Mouse (Mus musculus) cerebellum, postnatal 4 days (tissue): ENCODE results near the gene 1810055G02Rik.

Experiments
- DNase-seq, 2 experiments: peaks; one replicate each; pipeline ENCODE4 v3.0.0; 2022; ENCODE audit warnings: low spot score in 2 of 2, mixed read lengths in 1 of 2

1810055G02Rik gene

DNA sequence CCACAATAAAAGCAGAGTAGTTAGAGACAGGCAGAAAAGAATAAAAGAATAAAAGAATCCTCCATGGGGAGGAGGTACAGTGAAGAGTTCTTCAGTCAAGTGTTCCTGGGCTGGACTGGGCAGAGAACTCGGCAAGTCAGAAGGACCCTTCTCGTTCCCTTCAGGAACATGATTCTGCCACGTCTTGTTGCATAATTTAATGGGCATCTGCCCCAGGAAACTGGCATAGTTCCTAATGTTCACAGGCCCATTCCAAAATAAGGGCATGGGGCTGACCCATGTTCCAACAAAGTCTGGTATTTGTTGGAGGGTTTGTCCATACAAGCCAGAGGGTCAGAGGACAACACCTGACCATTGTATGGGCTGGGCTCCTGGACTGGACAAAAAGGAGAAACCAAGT is 13.1 kb upstream of the 1810055G02Rik start:
- no peak for DNase-seq

DNA sequence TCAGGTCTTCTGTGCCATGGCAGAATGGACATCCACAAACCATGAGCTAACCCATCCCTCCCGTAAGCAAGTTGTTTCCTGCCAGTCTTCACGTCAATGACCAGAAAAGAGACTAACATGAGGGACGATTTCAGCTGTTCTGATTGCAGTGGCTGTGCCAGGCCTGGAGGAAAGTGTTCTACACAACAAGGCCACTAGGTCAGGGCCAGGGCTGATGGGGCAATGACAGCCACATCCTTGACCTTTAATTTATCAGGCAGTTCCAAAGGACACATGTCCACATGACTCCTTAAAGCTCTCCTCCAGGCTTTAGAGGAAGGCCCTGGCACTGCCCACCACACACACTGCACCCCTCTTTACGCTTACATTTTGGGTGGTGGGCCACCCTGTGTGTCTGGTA is 12.6 kb upstream of the 1810055G02Rik start:
- DNase-seq = no peak

DNA sequence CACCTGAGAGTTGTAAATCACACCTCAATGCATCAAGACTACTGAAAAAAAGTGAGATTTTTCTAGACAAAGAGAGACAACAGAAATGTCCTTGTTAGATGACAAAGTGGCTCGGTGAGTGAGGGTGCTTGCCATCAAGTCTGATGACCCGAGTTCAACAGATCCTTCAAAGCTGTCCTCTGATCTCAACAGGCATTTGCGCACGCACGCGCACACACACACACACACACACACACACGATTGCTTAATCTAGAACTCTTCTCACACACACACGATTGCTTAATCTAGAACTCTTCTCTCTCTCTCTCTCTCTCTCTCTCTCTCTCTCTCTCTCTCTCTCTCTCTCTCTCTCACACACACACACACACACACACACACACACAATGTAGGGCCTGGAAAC is 12.1 kb upstream of the 1810055G02Rik start:
- no peak for DNase-seq

DNA sequence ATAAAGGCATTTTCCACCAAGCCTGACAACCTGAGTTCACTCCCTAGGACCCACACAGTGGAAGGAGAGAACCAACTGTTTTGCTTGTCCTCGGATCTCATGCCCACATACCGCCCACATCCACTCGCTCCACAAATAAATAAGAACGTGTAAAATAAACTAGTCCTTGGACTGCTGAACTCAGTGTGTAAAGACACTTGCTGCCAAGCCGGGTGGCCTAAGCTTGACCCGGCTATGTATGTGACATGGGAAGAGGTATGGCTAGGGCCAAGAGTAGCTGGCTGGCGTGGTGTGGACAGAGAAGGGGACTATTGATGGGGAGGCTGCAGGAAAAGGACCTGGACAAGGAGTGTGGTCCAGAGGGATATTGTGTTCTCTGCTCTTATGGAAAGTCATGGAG is 10.1 kb upstream of the 1810055G02Rik start:
- DNase-seq = no peak

DNA sequence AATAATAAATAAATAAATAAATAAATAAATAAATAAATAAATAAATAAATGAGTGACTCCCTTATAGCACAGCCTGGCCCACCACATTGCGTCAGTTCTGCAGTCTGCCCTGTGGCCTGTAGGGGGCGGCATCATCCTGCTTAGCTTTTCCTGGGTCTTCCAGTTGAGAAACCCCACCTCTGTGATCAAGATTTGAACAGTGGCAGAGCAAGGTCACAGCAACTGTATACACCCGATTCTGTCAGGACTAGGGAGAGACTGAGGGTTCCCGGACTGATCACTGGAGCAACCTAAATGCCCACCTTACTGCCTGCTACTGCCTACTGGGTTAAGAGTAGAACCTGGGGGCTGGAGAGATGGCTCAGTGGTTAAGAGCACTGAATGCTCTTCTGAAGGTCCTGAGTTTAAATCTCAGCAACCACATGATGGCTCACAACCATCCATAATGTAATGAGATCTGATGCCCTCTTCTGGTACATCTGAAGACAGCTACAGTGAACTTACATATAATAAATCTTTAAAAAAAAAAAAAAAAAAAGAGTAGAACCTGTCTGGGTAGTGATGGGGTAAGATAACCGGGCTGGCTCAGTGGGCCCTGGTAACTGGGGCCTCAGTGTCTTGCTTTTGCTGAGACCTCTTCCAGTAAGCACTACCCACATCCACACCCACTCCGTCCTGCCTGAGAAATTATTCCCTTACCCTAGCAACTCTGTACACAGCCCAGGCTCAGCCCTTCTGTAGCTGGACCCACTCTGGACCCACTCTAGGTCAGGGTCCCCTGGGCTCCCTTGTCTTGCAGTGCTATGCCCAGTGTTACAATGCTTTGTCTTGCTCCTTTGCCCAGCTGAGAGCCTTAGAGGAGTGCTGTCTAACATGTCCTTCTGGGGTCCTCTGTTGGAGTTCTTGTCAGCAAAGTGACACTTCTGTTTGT is 8.3 kb upstream of the 1810055G02Rik start:
- peak; percentile 78 to 87 for DNase-seq

DNA sequence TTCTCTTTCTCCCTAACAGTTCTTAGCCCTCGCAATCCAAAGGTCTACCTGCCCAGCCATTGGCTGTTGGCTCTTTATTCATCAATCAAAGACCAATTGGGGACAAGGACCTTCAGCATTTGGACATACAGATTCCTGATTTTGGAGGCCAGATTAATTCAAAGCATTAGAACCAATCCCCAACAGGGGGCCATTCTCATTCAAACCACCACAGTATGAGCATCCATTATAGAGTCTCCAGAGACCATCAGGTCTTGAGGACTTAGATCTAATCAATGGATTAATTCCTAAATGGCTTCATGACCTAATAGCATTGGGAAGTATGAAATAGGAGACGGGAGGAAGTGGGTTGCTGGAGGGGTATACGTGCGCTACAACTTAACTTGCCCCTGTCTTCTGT is 5.6 kb upstream of the 1810055G02Rik start:
- no peak for DNase-seq

DNA sequence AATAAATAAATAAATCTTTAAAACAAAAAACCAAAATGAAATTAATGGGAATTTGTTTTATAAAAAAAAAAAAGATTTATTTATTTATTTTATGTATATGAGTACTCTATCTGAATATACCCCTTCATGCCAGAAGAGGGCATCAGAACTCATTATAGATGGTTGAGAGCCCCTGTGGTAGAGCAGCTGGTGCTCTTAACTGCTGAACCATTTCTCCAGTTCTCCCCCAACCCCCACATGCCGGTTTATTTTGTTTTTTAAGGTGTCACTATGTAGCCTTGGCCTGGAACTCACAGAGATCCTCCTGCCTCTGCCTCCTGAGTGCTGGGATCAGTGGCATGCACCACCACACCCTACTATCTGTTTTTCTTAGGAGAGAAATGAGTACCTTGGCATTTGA is 1.8 kb upstream of the 1810055G02Rik start:
- no peak for DNase-seq

DNA sequence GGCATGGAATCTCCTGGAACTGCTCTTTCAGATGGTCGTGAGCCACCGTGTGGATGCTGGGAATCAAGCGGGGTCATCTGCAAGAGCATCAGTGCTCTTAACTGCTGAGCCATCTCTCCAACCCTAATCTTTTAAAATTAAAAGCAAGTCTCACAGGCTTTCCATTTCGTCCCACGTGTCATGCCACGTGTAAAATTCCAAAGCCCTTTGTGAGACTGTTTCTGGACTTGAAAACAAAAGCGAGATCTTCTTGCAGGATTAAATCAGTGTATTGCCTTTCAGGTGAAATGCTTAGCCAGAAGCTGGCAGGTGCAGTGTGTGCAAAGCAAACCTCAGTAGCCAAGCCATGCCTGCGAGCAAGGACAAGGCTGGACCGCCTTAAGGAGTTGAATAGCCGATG is 540 bp upstream of the 1810055G02Rik start:
- DNase-seq = no peak

DNA sequence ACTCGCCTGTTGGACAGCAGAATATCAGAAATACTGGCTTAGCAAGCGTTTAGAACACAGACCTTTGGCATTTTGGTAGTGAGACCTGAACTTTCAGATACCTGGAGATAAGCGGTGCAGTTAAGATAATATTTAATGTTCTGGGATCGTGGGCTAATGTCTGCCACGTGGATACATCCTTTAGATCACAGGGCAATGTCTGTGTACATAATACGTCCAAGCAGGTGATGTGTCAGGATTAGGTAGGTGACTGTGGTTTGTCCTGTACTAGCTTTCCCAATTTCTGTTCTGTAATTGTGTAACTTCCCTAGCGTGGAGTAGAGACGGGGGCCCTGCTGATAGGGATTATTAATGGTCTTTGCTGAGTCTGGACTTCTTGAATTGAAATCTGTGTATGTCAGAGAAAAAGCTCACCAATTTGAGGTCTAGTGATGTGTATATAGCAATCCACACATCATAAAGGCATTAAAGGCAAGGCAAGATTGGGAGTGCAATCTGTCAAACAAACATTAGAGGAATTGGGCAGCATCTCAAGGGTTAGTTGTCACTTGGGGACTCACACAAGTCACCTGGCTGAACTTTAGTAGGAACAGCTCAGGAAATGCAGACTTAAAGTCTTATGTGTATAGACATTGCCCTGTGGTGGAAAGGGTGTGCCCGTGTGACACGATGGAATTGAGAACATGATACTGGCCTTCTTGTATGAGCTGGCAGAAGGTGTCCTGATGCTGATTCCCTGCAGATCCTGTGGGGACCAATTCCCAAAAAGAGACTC is 1.1 kb downstream of the 1810055G02Rik start:
- DNase-seq = no peak

DNA sequence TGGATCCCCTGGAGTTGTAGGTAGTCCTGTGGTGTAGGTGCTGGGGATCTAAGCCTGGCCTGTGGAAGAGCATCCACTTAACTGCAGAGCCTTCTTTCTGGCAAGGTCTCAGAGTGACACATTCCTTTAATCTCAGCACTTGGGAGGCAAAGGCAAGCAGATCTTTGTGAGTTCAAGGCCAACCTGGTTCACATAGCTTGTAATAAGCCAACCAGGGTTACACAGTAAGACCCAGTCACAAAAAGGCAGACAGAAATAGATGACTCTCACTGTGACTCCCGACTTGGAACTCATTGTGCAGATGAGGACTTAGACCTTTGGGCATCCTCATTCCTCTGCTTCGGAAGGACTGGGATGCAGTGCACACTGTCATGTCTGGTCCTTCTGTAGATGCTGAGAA is 2.3 kb downstream of the 1810055G02Rik start:
- DNase-seq = no peak

DNA sequence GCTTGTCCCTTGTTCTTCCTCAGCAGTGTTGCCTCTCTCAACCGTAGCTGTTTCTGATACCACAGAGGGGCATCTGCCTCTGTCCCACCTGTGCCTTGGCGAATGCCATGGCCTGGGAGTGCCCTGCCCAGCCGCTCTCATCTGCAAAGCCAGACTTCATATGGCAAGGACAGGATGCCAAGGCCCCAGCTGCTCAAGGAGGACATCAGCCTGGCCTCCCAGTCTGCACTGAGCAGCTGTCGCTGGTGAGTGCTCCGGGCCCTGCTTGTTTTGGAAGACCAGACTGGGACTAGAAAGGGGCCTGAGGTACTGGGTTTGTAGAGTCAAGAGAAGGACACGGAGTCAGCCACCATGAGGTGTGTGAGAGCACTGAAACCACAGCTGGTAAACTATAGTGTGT is 6.3 kb downstream of the 1810055G02Rik start:
- peak in 1 of 2 experiments; percentile 55 for DNase-seq

DNA sequence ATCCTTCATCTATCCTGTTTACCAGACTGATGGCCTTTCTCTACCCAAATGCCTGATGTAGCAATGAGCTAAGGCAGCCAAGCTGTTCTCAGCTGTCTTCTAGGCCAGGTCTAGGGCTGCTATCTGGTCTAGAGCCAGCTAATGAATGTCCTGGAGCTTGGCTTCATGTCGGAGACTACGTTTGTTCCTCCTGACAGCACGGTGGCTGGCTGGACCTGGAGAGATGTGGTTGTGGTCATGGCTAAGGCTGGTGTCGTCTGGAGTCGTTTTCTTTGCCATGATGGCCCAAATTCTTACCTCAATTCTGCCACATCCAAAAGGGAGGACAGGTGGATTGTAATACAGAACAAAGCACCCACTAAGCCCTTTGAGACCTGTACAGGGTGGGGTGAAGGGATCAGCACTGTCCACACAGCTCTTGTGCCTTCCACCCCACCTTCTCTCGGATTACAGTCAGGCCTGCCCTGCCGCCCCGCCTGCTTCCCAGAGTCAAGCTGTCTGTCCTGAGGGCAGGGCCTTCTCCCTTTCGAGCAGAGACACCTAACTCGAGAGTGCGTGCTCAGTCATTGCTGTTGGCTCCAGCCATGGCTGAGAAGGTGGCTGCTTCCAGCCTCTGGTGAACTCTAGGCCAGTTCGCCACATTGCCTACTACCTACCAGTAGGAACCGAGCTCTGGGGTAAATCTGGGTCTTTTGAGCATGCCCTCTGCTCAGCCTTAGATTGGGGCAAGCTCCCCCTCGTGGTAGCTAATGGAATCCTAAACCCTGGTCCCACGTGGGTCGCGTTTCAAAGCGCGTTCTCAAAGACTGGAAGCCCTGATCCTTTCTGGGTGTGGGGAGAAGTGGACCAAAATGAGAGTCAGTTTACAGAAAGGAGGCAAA is 10.6 kb downstream of the 1810055G02Rik start:
- DNase-seq = peak; percentile 43 to 76

DNA sequence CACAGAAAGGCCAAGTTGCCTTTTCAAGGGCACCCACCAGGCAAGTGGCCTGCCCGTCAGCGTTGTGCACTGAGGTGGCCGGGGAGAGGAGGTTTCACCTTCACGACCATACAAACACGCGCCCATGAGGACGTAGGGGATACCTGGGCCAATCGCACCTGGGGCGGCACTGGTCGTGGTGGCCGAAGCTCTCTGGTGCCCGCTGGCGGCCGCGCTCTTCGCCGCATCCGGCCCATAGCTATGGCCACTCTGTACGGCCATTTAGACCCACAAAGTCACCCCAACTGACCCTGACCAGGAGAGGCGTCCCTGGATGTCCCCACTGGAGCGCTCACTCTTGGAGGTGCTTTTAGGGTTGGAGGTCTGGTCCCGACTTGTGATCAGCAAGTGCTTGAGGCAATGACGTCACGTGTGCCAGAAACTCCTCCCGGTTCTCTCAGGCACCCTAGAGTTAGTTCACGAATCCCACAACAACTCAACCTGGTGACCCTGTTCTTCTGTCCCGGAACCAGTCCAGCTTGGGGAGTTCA is 11.3 kb downstream of the 1810055G02Rik start:
- peak in 1 of 2 experiments; percentile 63 for DNase-seq

DNA sequence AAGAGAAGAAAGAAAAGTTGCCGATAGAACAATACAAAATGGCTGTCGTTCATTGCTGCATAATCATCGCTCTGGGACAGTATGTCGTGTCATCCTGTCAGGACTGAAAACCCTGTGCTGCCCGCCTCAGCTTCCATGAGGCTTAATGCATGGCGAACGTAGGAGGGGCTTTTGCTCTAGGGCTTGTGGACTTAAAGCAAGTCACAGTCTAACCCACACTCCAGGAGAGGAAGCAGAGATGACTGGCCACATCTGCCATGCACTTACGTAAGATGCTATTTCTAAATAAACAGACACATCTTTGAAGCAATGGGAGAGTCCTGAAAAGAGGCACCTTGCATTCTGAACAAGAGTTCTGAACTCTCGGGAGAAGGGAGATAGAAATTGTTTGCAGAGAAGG is 15.1 kb downstream of the 1810055G02Rik start:
- no peak for DNase-seq

DNA sequence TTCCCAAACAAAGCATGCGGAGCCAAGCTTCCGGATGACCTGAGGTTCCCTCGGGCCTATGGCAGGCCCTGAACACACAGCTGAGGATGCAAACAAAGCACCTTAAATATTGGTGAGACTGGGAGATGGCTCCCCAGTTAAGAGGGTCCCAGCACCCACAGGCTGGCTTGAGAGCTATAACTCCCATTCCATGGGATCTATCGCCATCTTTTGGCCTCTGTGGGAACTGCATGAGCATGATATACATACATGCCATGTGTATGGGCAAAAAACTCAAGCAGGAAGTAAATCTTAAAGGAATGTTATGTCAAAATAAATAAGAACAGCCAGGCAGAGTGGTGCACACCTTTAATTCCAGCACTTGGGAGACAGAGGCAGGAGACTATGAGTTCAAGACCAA is 15.8 kb downstream of the 1810055G02Rik start:
- DNase-seq = peak in 1 of 2 experiments; percentile 38

DNA sequence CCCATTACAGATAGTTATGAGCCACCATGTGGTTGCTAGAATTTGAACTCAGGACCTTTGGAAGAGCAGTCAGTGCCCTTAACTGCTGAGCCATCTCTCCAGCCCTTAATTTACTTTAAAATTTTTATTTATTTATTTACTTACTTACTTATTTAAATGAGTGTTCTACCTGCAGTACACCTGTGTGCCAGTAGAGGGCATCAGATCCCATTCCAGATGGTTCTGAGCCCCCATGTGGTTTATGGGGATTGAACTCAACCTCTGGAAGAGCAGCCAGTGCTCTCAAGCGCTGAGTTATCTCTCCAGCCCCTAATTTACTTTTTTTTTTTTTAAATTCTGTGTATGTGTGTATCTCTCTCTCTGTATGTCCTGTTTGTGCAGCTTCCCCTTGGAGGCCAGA is 16.7 kb downstream of the 1810055G02Rik start:
- peak in 1 of 2 experiments; percentile 72 for DNase-seq

DNA sequence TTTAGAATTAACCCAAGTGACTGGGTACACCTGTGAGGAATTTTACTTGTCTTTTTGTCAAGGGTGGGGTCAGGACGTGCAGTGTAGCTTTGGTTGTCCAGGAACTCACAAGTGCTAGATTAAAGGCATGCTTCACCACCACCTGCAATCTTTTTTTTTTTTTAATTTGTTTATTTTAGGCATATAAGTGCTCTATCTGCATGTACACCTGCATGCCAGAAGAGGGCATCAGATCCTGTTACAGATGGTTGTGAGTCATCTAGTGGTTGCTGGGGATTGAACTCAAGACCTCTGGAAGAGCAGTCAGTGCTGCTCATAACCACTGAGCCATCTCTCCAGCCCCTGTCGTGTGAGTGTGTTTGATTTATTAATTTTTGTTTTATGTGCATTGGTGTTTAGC is 20.8 kb downstream of the 1810055G02Rik start:
- no peak for DNase-seq

DNA sequence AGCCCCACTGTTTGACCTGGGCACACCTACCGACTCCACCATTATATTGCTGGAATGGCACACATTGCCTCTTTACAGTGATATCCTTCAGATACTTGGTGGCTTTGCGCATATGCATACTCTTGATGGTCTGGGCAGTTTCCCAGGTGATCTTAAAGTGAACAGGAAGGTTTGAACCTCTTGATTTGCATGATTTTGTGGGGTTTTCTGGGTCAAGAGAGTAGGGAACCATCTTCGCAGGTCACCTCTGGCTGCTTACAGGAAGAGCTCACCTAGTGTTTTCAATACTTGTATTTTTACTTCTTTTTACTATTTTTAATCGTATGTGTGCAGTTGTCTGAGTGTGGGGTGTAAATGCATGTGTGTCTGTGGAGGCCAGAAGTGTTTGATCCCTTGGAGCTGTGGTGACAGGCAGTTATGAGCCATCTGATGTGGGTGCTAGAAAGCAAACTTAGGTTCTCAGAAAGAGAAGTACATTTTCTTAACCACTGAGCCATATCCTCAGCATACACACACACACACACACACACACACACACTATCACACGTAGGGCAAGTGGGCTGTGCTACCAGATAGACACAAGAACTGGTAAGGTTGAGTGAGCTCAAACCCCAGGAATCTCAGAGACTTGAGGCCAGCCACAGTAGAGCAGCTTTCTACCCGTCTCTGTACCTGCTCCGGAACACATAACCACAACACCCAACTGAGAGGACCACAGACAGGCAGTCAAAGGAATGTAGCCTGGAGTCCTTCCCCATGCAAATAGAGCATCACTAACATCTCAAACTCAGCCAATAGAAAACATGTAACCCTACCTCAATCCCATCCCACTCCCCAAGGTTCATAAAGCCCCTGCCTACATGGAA is 22.9 kb downstream of the 1810055G02Rik start:
- no peak for DNase-seq

DNA sequence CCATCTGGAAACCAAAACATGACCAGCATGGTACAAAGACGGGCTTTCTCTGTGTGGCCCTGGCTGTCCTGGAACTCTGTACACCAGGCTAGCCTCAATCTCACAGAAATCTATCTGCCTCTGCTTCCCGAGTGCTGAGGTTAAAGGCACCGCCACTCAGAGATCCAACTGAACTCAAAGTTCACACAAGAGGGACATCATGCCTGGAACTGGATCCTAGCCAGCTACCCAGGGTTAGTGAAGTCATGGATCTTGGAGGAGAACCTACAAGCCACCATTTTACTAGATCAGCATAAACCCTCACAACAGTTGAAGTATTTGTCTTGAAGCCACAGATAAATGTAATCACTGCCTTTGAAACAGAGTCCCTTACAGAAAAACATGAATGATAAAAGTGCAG is 27.9 kb downstream of the 1810055G02Rik start:
- no peak for DNase-seq

DNA sequence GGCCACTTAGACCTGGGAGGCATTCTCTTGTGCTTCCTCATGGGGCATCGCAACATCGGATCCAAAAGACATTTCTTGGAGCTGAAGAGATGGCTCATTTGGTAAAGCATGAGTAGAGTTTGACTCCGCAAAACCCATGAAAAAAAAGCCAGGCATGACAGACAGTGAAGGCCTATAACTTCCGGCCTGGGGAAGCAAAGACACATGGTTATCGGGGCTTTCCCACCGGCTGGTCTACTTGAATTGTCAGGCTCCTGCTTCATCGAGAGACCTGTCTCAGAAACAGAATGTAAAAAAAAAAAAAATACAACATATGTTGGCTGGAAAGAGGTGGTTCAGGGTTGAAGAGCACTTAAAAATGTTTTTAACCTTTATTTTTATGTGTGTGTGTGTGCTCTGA is 31.6 kb downstream of the 1810055G02Rik start:
- DNase-seq = no peak

DNA sequence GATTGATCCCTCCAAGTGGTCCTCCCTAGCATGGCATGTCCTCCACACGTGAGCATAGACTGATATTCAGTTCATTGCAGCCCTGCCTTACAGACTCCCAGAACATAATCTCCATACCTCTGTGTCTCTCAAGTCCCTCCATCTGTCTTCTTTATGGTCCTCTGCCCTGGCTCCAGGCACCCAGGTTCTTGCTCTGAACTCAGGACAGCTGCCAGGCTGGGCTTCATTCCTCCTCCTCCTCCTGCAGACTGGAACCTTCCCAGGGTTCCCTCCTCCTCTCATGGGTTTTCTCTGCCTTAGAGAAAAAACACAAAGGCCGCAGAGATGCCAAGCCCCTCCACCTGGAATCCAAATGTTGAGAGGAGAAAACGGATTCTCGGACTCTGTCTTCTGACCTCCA is 34.6 kb downstream of the 1810055G02Rik start:
- DNase-seq = peak in 1 of 2 experiments; percentile 20
